7 mouse cellular contexts compared by ENCODE assay signal in genomic region chr15:102225619-102226018, GRCm38 (mm10). TPM values are rescaled to one million over a fixed set of nuclear protein-coding genes. Genes with fewer than 3 reads are reported as not detected.
"Had no signal": no experiment of that assay in that cellular context is flagged by ENCODE, and none has a peak within 500 bp of the region (broad histone marks: within the 10 kb centered on the region; RNA-seq: fewer than 3 reads in every experiment).

No protein-coding gene starts in this region.

RNA-seq across cellular contexts. Expression of gene Gm9918, which starts 44.7 kb away (rescaled TPM):
- total RNA-seq: megakaryocyte progenitor cell, adult 5-6 weeks had no signal
- polyA plus RNA-seq: liver, postnatal 0 days; macrophage; midbrain, embryonic 14.5 days; midbrain, embryonic 16.5 days; myocyte; small intestine, adult 2 months had no signal
